Mouse (Mus musculus): ENCODE measurements around the gene Gm29423.
"Not testable (repeated sequence)": the region's sequence is repeated elsewhere in the genome, so short reads cannot be mapped to it uniquely, and the experiment has no call there.

Gene Gm29423

GRCm38 (mm10) chrY:70303187-70303586, at the start of gene Gm29423, which contains the start of gene Gm29644:
TSS of gene Gm29423 (minus strand) at chrY:70303287.
TSS of gene Gm29644 (minus strand) at chrY:70303343.
- DNase-seq (ENCODE audit: low spot score in 2 of 2), result not testable (repeated sequence)

- not testable (repeated sequence) for DNase-seq (ENCODE audit: low spot score in 2 of 2)
Observed at GRCm38 (mm10) chrY:70273542-70273941, 29.5 kb downstream of the Gm29423 start, which contains the start of gene Gm21118. TSS of gene Gm21118 (minus strand) at chrY:70273642.
